Comparison of ENCODE assay signal across 10 mouse cellular contexts in genomic region chr10:98857395-98857794, GRCm38 (mm10). TPM values are rescaled to one million over a fixed set of nuclear protein-coding genes. Genes with fewer than 3 reads are reported as not detected.
DNase-seq lines count a peak whose midpoint lies in the region; ATAC-seq and TF ChIP-seq lines count a peak whose summit lies in the region.
"Had no signal": no experiment of that assay in that cellular context is flagged by ENCODE, and none has a peak within 500 bp of the region (broad histone marks: within the 10 kb centered on the region; RNA-seq: fewer than 3 reads in every experiment).

No protein-coding gene starts in this region.

- no peaks in the 10 kb centered on the region for H3K79me2 ChIP-seq in liver, adult 2 months (ENCODE audit: control insufficient read depth, insufficient read depth, low read length)

- TF ChIP-seq CTCF in liver, adult 2 months (IDR thresholded peaks at IDR 0.05; ENCODE audit: low read depth, low read length): no peak

- no peak overlapping the region for H3K4me2 ChIP-seq in liver, embryonic 11.5 days
- H3K4me2 ChIP-seq: hindbrain, embryonic 15.5 days had no signal

- H3K27me3 ChIP-seq in liver, adult 2 months (ENCODE audit: control insufficient read depth, insufficient read depth, low read length): no peaks in the 10 kb centered on the region
- no peaks in the 10 kb centered on the region for H3K27me3 ChIP-seq in liver, embryonic 11.5 days (replicated peaks; ENCODE audit: control insufficient read depth, insufficient read depth, low read length)
- H3K27me3 ChIP-seq: hindbrain, embryonic 15.5 days had no signal

- H3K4me3 ChIP-seq in liver, adult 2 months (ENCODE audit: insufficient read depth, low read depth, low read length): no peak overlapping the region
- H3K4me3 ChIP-seq in liver, embryonic 11.5 days (ENCODE audit: low read depth, low read length): no peak overlapping the region
- H3K4me3 ChIP-seq: hindbrain, embryonic 15.5 days had no signal

- no peaks in the 10 kb centered on the region for H3K9me3 ChIP-seq in liver, embryonic 11.5 days (ENCODE audit: control insufficient read depth, low read length)
- H3K9me3 ChIP-seq: hindbrain, embryonic 15.5 days had no signal

- WGBS in liver, adult 2 months: 59% methylated on average over 3 of the region's 3 CpGs
- WGBS in liver, embryonic 11.5 days: 46% methylated on average over 3 of the region's 3 CpGs

- no peak for TF ChIP-seq POLR2A in liver, adult 2 months (IDR thresholded peaks at IDR 0.05; ENCODE audit: extremely low read depth, insufficient read depth, low read length)

- H3K27ac ChIP-seq in liver, adult 2 months (replicated peaks; ENCODE audit: insufficient read depth, low read depth, low read length): no peak overlapping the region; the same call in 1 of the 2 replicates
- no peak overlapping the region for H3K27ac ChIP-seq in liver, embryonic 11.5 days (ENCODE audit: low read depth, low read length)
- H3K27ac ChIP-seq: hindbrain, embryonic 15.5 days had no signal

- no peaks in the 10 kb centered on the region for H3K4me1 ChIP-seq in liver, adult 2 months (ENCODE audit: control insufficient read depth, insufficient read depth, low read length)
- H3K4me1 ChIP-seq in liver, embryonic 11.5 days (replicated peaks; ENCODE audit: control insufficient read depth, insufficient read depth, low read length): no peaks in the 10 kb centered on the region; the same call in 1 of the 2 replicates
- H3K4me1 ChIP-seq: hindbrain, embryonic 15.5 days had no signal

- DNase-seq in liver, adult 2 months (ENCODE audit: extremely low read depth, low read depth, low spot score): peak; percentile 57
- no peak for DNase-seq in liver, embryonic 11.5 days (ENCODE audit: low spot score)
- peak; percentile 16 to 17 for DNase-seq in gastrocnemius, adult 8-10 months (ENCODE audit: low spot score in 2 of 2)
- DNase-seq in heart, postnatal 4 days: peak; percentile 72
- no peak for DNase-seq in cerebellum, adult 8-10 months
- DNase-seq in cerebellum, postnatal 10 days: no peak
- DNase-seq: retina, postnatal 1 day had no signal

- H3K36me3 ChIP-seq in liver, adult 2 months (ENCODE audit: control insufficient read depth, insufficient read depth, low read length): no peaks in the 10 kb centered on the region
- no peaks in the 10 kb centered on the region for H3K36me3 ChIP-seq in liver, embryonic 11.5 days (ENCODE audit: control insufficient read depth, insufficient read depth, low read length)
- H3K36me3 ChIP-seq: hindbrain, embryonic 15.5 days had no signal

- no peak overlapping the region for H3K9ac ChIP-seq in liver, adult 2 months (ENCODE audit: low read depth, low read length)
- no peak overlapping the region for H3K9ac ChIP-seq in liver, embryonic 11.5 days (ENCODE audit: low read depth, low read length)
- H3K9ac ChIP-seq: hindbrain, embryonic 15.5 days had no signal

- ATAC-seq in liver, embryonic 11.5 days (replicated peaks; ENCODE audit: low FRiP score): no peak
- ATAC-seq in megakaryocyte, adult 5-6 weeks (ENCODE audit: poor library complexity, severe bottlenecking): 0 out of 2 replicates have a peak, but pooled peaks have one; percentile 18
- no peak for ATAC-seq in inflammation-experienced regulatory T-cells, adult 6 months

RNA-seq across cellular contexts. Expression of gene Atp2b1, which starts 56.8 kb away (rescaled TPM):
- total RNA-seq in liver, adult 2 months (2014; rRNA removed): 28.8 and 31.5 TPM in 2 replicates
- polyA plus RNA-seq in liver, adult 2 months (2012; rRNA removed): 4.7 and 5.2 TPM in 2 replicates
- polyA plus RNA-seq in liver, embryonic 11.5 days (2014; fragmentation: Nextera tagmentation; extraction: Ambion mirVana): 67.4 and 71.9 TPM in 2 replicates
- 10 to 100 TPM; 61.9 to 75.9 (median 73.7) TPM for total RNA-seq in gastrocnemius, adult 8-10 months (2022)
- total RNA-seq in heart, postnatal 4 days (2021): 10 to 100 TPM; 82.7 to 83.4 TPM
- 81.2 and 94.2 TPM in 2 replicates for total RNA-seq in megakaryocyte, adult 5-6 weeks (2015)
- 118 and 132 TPM in 2 replicates for total RNA-seq in megakaryocyte, adult 5-6 weeks (2017)
- 100 to 1,000 TPM; 144 to 179 (median 149) TPM for polyA plus RNA-seq in inflammation-experienced regulatory T-cells, adult 6 months (2017; shearing (Covaris generic))

Comparison
In these comparisons a context has a peak if more than half of its experiments do, and no peak if none do; other contexts are left out.
1. DNase-seq: peak in liver, adult 2 months (single experiment), gastrocnemius, adult 8-10 months (2 of 2) and heart, postnatal 4 days (single experiment); none in liver, embryonic 11.5 days (single experiment), cerebellum, adult 8-10 months (single experiment) and cerebellum, postnatal 10 days (0 of 2).